Mouse (Mus musculus) adrenal gland, adult 8-10 months (tissue): ENCODE measurements around the gene Pgm3. TPM values are rescaled to one million over a fixed set of nuclear protein-coding genes. Genes with fewer than 3 reads are reported as not detected.
"Not testable (repeated sequence)": the region's sequence is repeated elsewhere in the genome, so short reads cannot be mapped to it uniquely, and the experiment has no call there.

ENCODE experiments used
- DNase-seq: peaks from one replicate; pipeline ENCODE4 v3.0.0; 2022
- total RNA-seq, 4 experiments: library from RNA; stranded (reverse); gene quantifications; 2 replicates each; pipeline ENCODE4 v1.2.4; 2022

Gene Pgm3
- total RNA-seq = 10 to 100 TPM; 37.2 to 94.7 (median 56.6) TPM

GRCm38 (mm10) chr9:86571540-86572135 is at the start of gene Pgm3, which contains the start of gene Rwdd2a:
Gene Pgm3 (minus strand): TSS chr9:86571842.
Gene Rwdd2a (plus strand): TSS chr9:86571991.
- peak; percentile 93 for DNase-seq

GRCm38 (mm10) chr9:86619341-86620139 is 47.9 kb upstream of the Pgm3 start:
- DNase-seq = no peak

GRCm38 (mm10) chr9:86617837-86618492 is 46.3 kb upstream of the Pgm3 start:
- DNase-seq = no peak

- DNase-seq = no peak
Observed at GRCm38 (mm10) chr9:86615765-86616164, 44.1 kb upstream of the Pgm3 start.

GRCm38 (mm10) chr9:86612091-86612490 is 40.4 kb upstream of the Pgm3 start:
- no peak for DNase-seq

GRCm38 (mm10) chr9:86605776-86606175 is 34.1 kb upstream of the Pgm3 start:
- DNase-seq = no peak

- DNase-seq = no peak
Observed at GRCm38 (mm10) chr9:86599723-86600303, 28.2 kb upstream of the Pgm3 start.

GRCm38 (mm10) chr9:86596983-86597382 is 25.3 kb upstream of the Pgm3 start:
- not testable (repeated sequence) for DNase-seq

GRCm38 (mm10) chr9:86594357-86594767 is 22.7 kb upstream of the Pgm3 start:
- DNase-seq = not testable (repeated sequence)

GRCm38 (mm10) chr9:86592676-86593668 is 21.3 kb upstream of the Pgm3 start:
- no peak for DNase-seq

GRCm38 (mm10) chr9:86587019-86587795 is 15.6 kb upstream of the Pgm3 start:
- no peak for DNase-seq

GRCm38 (mm10) chr9:86583740-86584139 is 12.1 kb upstream of the Pgm3 start:
- peak; percentile 63 for DNase-seq

- no peak for DNase-seq
Observed at GRCm38 (mm10) chr9:86579657-86580056, 8.0 kb upstream of the Pgm3 start.

- DNase-seq = no peak
Observed at GRCm38 (mm10) chr9:86575178-86575577, 3.5 kb upstream of the Pgm3 start.

GRCm38 (mm10) chr9:86573616-86574303 is 2.1 kb upstream of the Pgm3 start:
- DNase-seq = no peak

- DNase-seq = peak; percentile 67
Observed at GRCm38 (mm10) chr9:86572636-86573291, 1.1 kb upstream of the Pgm3 start.

GRCm38 (mm10) chr9:86572196-86572595 is 554 bp upstream of the Pgm3 start:
- peak; percentile 47 for DNase-seq

GRCm38 (mm10) chr9:86570946-86571345 is 696 bp downstream of the Pgm3 start:
- no peak for DNase-seq

GRCm38 (mm10) chr9:86570261-86570890 is 1.3 kb downstream of the Pgm3 start:
- no peak for DNase-seq
